Mouse (Mus musculus) yolk sac, embryonic 10.5 days (tissue): ENCODE data around the gene Lrrc29.

Experiments
- DNase-seq: peaks from one replicate; pipeline ENCODE4 v3.0.0-alpha.2; 2017; ENCODE audit warnings: low spot score

Lrrc29 gene

DNA sequence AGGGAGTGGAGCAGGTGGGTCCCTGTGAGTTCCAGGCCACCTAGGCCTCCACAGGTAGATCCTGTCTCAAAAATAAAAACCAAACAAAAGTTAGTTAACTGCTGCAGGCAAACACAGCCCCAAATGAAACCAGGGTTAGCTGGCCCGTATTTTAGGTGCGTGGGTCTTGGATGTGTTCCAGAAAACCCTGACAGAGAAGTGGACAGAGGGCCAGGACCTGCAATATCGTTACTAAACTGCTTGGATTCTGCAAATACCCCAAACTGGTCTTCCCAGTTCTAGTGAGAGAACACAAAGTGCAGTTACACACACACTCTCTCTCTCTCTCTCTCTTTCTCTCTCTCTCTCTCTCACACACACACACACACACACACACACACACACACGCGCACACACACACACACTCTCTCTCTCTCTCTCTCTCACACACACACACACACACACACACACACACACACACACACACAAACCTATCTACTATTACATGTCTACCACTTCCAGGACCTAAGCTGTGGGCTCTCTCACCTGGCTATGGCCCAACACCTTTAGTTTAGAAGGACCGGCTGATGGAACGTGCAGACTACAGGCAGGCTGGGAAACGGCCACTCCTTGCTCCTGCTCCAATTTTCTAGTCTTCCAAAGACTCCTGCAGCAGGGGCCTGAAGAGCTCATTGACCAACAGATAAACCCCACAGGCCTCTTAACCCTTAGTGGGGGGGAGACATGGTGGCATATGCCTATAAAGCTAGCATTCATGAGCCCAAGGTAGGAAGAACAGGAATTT, 17.9 kb upstream of the Lrrc29 start:
- no peak for DNase-seq

DNA sequence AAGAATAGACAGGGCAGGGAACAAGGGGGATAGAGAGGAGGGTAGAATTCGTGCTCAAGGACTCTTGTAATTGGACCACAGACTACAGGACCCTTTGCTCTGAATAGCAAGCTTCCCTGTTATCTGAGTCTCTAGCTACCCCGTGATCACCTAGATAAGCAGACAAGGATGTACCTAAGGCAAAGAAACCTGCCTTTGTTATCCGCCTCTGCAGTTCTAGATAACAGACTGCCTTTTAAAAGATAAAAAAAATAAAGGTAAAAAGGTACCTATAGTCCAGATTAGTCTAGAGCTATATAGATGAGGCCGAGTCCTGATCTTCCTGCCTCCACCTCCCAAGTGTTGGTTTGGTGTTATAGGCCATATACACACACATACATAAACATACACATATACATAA, 16.7 kb upstream of the Lrrc29 start:
- no peak for DNase-seq

DNA sequence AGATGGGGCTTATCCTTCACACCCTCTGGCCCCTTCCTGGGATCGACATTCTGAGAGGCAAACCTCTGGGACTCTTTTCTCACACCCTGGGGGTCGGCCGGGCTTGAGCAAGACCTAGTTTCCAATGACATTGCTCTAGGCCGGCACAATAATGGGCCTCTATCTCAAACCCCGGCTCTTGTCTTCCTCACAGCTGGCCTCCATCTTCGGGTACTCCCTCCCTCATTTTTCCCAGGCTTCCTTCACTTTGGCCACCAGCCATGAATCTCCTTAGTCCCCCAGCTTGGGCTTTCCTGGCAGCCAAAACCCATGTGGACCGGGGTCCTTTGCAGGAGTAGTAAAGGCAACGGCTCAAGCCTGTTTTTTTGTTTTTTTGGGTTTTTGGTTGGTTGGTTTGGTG, 15.3 kb upstream of the Lrrc29 start:
- no peak for DNase-seq

DNA sequence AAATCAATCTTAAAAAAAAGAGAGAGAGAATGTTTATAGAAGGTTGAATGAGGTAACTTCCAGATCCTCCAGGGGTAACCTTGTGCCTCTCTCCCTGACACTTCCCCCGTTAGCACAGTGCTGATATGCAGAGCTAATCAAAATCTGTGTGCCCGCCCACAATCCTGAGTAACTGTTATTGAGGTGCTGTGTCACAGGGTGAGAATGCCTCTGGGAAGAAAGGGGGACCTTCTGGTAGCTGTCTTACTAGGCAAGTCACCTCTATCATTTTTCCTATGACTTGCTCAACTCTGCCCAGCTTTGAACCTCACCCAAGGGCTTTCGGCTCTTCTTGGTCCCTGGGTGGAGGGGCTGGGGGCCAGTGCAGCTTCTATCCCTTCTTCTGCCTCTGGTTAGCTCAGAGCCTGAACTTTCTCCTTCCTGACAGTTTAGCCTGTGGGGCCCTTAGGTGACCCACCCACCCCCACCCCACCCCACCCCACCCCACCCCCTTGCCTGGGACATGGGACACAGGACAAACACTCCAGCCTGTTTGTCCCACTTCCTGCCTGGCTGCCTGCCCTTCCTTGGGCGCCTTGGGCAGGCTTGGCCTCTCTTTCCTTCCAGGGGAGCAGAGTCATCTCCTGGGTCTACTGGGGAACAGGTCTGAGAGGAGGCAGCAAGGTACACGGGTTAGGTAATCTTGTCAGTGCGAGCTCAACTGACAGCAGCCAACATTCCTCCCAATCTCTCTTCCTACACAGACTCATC, 14.0 kb upstream of the Lrrc29 start:
- DNase-seq = no peak

DNA sequence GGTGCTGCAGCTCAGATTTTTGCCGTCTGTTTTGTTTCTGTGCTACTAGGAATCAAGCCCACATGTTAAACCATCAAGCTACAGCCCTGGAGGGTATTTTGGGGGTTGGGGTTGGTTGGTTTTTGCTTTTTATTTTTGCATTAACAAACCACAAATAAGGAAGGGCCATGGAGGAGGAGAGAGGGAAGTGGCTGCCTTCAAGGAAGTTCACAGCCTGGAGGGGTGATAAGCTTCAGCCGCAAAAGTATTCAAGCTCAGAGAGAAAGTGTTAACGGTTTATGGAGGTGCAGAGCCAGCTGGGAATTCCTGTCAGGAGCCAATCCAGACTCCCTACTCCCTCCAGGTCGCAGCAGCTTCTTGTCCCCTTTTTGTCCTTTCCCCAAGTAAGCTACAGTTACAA, 12.9 kb upstream of the Lrrc29 start:
- DNase-seq = no peak

DNA sequence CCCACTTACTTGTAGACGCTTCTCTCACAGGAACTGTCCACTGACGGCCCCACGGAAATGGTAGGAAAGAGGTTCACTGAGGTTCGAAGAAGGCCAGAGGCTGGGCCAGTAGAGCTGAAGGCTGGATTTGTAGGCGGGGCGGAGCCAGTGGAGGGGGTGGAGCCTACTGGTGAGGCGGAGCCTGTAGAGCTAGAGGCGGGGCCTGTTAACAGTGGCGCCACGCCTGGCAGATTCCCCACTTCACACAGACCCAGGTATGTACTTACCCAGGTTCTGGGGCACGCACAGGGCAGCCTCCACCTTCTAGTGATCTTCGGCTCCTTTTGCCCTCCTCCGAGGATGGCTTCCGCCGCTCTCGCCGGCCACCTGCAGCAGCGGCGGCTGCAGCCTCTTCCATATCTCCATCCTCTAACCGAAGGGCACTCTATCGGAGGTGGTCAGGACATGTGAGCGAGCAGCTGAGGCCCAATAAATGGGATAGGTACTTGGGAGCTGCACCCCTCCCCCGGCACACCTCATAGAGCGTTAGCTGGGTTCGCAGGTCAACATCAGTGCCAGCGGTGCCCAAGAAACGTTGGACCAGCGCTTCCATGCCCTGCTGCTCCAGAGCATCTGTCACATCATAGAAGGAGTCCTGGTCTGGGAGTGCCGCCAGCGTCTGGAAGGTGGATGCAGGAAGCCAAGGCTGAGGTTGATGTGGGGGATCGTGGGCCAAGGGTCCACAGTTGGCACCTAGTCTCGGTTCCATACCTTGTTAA, 10.5 kb upstream of the Lrrc29 start:
- DNase-seq = no peak

DNA sequence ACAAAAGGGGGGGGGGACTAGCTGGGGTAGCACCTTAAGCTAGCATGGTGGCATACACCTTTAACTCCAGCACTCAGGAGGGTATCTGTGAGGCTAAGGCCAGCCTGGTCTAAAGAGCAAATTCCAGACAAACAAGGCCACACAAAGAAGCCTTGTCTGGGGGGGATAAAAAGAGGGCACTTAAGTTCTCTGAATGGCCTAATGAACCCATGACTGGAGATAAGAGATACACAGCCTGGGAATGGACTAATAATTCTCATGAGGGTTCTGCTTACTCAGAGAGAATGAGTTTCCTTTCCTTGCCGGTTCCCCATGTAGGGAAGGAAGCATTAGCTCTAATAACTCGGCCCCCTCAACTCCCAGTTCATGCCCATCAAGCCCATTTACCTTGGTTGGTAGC, 6.4 kb upstream of the Lrrc29 start:
- no peak for DNase-seq

DNA sequence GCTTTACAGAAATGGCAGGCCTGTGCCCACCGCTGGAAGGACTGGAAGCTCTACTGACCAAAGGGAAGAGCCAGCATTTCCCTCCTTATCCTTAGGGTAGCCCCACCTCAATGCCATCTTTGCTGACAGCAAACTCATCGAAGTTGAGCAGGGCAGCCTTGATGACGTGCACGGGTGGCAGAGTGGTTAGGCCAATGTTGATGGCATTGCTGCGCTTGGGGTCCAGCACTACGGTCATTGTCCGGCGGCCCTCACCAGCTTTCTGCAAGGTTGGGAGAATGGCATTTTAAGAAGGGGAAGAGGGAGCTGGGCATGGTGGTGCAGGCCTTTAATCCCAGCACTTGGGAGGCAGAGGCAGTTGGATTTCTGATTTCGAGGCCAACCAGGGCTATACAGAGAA, 5.9 kb upstream of the Lrrc29 start:
- DNase-seq = no peak

DNA sequence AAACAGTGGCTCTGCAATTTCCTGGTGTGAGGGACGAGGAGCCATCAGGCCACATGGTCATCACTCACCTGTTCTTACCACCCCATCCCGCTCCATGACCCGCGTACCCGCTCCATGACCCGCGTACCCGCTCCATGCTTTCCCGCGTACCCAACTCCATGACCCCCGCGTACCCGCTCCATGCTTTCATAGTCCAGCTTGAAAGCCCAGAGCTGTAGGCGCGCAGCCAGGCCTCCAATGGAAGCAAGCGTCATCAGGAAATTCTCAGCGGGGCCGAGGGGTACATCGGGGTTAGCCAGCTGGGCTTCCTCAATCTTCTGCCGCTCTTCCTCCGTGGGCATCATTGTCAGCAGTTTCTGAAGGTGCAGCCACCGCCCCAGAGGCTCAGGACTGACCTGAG, 5.4 kb upstream of the Lrrc29 start:
- no peak for DNase-seq

DNA sequence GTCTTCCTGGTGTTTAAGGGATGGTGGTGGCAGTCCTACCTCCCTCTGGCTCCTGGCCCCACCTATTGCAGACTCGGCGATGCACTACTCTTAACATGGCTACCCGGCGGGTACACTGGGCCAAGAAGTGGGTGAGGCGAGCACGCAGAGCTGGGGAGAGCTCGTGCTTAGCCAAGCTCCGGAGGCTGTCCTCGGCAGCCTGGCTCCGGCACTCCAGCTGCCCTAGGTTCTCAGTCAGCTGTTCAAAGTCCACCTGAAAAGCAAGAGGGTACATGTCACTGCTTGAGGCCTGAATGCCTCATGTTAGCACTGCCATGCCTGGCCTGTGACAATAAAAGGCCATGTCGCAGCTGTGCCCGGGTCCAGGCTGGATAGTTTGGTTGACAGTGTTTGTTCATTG, 4.2 kb upstream of the Lrrc29 start:
- DNase-seq = no peak

DNA sequence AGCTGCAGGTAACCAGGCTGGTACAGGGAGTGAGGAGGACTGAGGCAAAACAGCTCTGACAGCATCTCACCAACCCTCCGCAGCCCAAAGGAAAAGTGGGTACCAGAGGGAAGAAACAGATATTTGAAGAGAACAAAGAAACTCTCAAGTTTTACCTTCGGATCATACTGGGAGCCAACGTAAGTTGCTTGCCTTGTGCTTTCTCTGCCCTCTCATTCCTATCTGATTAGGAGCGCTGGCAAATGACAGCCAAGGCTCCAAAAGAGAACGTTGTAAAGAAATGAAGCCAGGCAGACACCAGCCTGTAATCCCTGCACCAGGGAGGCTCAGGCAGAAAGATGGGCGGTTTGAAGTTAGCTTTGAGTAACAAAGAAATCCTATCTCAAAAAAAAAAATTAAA, 890 bp upstream of the Lrrc29 start:
- DNase-seq = no peak

DNA sequence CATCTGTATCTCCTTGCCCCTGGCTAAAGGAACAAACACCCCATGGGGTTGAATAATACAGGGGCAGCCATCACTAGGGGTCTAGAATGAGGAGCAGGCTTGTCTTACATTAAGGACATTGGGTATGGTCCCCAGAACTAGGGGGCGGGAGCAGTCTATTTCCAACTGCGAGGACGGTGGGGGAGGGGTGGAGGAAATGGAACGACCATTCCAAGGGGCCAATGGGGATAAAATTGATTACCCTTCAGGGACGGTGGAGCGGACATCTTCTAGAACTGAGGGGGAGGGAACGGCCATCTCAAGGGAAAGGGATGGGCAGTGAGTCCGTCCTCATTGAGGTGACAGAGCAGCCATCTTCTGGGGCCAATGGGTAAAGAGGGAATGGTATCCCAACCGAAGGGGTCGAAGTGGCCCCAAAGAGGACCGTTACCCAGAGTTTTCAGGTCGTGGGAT, 411 bp downstream of the Lrrc29 start:
- no peak for DNase-seq

DNA sequence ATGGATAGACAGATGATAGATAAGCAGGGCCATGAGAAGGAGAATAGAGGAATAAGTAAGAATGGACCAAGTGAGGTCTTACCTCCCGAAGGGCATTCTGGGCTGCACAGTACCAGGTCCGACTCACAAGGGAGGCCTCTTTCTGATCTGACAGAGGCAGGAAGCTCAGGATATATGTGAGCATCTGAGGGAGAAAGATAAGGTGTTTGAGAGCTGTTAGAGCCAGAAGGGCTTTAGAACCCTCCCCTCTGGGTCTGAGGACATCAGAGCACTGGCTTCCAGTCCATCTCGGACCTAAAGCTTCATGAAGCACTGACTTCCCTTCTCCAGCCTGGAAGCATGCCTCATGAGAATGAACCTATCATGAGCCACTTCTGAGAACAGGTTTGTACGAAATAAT, 2.9 kb downstream of the Lrrc29 start:
- DNase-seq = no peak

DNA sequence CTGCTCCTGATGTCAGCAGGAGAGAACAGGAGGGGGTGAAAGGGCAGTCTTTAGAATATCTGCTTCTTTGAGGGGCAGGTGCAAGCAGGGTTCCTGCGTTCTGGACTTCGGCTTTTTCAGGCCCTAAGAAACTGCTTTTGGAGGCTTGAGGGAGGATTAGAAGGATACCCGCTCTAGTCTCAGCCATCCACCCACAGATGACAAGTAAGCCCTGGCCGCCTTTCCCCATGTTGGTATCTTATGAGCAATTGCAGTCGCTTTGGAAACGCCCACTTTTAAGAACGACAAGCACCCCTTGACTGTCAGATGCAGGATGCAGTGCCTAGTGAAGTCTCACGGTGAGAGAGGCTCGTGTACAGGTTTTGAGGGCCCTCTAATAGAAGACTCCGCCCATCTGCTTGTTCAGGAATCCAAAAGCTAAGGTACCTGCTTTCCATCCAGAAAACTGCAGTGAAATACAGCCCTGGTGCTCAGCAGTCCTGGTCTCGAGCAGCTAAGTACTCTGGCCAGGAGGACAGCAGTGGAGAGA, 7.4 kb downstream of the Lrrc29 start:
- no peak for DNase-seq

DNA sequence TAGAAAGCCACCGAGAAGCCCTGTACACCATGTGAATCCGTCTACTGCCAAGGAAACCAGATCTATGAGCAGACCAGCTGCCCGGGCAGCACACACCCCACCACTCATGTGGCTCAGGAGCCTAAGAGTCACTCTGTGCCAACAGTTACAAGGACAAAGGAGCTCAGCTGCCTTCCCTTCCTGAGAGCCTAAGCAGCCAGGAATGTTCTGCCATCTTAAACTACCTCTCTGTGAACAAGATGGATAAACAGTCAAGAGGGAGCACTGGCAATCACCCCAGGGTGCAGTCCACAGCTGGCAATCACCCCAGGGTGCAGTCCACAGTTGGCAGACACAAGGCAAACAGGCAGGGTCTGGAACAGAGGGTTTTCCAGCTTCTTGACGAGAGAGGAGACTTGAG, 8.1 kb downstream of the Lrrc29 start:
- DNase-seq = no peak

DNA sequence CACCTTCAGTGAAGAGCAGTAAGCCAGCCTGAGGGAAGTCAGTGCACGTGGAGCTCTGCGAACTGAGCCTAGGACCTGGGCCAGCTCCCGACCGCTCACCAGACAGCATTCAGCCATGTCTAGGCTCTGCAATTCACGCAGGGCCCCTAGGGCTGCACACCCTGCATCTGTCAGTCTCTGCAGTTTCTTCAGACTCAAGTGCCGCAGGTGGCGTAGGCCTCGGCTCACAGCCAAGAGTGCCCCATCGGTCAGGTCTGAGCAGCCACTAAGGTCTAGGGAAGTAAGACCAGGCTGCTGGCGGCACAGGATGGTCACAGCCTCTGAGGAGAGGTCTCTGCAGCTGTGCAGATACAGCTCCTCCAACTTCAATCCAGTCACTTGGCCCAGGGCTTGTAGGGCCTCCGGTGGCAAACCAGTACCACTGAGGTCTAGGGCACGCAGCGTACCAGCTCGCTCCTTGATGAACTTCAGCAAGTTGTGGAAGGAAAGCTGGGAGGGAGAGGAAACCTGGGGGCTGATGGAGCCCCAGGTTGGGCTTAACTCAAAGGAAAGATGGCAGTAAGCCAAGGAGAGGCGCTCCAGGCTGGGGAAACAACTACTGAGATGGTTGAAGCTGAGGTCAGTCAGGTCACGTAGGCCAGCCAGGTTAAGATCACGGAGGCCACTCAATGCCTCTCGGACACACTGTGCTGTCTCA, 10.9 kb downstream of the Lrrc29 start:
- DNase-seq = no peak

DNA sequence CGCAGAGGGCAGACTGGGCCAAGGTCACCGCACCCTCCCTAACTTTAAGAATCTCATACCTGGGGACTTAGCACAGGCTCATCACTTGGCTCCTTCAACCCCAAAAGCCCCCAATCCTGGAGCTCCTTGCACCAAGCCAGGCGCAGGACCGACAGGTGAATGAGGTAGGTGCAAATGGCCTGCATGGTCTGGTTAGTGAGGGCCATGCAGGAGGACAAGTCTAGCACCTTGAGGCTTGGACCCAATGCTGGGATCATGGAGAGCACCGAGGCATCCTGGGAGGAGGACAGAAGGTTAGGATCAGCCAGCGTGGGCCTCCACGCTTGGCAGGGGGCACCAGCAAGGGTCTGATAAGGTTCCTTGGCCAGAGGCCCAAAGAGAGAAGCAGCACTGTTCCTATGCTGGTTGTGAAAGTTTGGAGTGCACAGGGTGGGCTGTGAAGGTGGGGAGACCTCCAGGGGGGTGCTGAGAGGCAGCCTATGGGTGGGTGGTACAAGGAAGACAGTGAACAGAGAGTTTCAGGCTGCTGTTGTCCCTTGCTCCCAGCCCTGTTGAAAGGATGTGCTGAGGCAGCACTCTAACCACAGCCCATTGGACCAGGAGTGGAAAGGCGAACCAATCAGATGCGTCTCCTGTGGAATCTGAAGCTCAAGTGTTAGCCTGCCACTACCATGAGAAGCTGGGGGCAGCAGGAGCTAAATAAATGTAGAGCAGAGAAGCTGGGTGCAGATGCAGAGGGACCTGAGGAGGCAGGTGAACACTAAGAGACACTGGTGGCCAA, 12.3 kb downstream of the Lrrc29 start:
- no peak for DNase-seq

DNA sequence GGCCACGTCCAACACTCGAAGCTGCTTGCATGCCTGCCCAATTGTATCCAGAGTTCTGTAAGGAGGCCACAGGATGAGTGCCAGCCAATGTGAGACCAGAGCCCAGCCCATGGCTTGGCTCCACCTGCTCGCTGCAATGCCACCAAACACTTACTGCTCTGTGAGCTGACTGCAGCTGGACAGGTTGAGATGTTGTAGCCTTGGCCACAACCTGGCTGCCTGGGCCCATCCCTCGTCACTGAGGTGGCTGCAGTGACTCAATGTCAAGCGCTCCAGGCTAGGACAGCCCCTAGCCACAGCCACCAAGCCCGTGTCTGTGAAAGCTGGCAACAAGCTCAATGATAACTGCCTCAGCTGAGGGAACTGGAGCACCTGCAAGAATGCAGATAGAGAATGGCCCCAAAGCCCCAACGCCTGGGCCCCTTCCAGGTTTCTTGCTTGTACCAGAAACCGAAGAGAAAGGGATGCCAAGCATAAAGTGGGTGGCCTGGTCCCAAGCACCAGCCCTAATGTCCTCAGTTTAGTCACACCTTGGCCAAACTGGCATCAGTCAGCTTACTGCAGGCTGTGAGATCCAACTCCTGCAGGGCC, 13.1 kb downstream of the Lrrc29 start:
- no peak for DNase-seq

DNA sequence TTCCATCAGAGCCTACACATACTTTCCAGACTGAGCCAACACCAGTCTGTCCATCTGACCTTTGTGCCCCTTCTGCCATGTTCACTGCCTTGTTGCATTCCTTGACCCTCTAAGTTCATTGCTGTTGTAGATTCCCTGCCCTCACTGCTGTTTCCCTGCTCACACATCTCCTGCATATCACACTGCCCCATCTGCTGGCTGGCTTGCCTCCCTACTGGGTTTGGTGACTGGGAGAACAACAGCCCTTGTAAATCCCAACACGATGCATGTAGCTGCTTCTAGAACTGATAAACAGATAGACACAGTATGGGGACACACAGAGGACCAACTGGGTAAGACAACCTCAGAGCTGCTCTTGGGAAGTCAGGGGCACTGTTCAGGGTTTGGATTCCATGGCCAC, 14.4 kb downstream of the Lrrc29 start:
- DNase-seq = no peak

DNA sequence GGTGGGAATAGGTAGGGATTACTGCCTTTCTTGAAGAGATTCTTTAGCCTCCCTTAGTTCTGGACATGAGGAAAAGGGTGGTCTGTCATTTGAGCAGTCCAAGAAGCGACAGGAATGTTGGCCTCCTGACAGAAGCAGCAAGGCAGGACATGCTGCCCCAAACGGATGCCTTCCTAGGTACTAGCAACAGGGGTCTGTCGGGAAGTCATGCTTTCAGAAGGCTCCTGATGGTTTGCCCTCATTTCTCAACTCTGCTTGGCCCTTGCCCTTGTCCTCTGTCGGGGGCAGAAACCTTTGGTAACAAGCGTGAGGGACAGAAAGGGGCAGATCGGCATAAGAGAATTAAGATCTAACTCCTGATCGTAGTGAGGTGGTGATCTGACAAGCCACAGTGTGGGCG, 16.0 kb downstream of the Lrrc29 start:
- DNase-seq = no peak
